Mouse (Mus musculus) E14TG2a.4 (cell line): Measurements from ENCODE around the gene Nprl2.
A peak's percentile ranks its signal among the peaks of the same experiment; 100 is the strongest.

Source experiments
- H3K27me3 ChIP-seq: 2 replicates; pipeline ENCODE4 v1.6.1; 2014; ENCODE audit warnings: low read length, control low read depth; ENCODE audit not compliant: insufficient read depth
- H3K36me3 ChIP-seq: 2 replicates; pipeline ENCODE4 v1.6.1; 2014; ENCODE audit warnings: low read length, control low read depth; ENCODE audit not compliant: insufficient read depth
- H3K4me1 ChIP-seq: replicated peaks from 2 replicates; pipeline ENCODE4 v1.6.1; 2014; ENCODE audit warnings: low read depth, low read length, control low read depth
- H3K4me3 ChIP-seq: replicated peaks from 2 replicates; pipeline ENCODE4 v1.5.1; 2014; ENCODE audit warnings: mild to moderate bottlenecking, low read length
- H3K9me3 ChIP-seq: 2 replicates; pipeline ENCODE4 v1.6.1; 2014; ENCODE audit warnings: low read length, control low read depth
- CTCF ChIP-seq: conservative IDR thresholded peaks from 2 replicates; pipeline ENCODE4 v1.5.1; 2014; ENCODE audit warnings: low read length
- NANOG ChIP-seq: IDR thresholded peaks from 2 replicates; pipeline ENCODE4 v1.6.1; 2014; ENCODE audit warnings: borderline replicate concordance, low read length, mixed read lengths
- POU5F1 ChIP-seq: IDR thresholded peaks from 2 replicates; pipeline ENCODE4 v1.6.1; 2014; ENCODE audit warnings: low read length, borderline replicate concordance

Gene Nprl2

DNA sequence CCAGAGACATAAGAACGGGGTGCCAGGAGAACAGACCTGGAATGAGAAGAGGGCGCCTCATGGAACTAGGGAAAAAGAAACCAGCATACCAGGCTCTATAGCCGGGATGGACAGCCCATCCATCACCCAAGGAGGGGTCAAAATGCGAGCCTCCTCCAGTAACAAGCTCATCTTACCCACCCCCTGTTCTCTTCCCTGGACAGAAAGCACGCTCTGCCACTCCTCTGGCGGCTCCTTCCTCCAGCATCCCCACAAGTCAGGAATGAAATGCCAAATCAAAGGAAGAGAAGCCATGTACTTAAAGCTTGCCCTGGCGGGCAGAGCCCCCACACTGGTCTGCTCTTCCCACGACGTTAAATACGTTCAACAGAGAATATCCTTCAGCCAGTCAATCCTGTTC is 1.0 kb upstream of the Nprl2 start:
- peaks cover 65% of the 10 kb centered on the region for H3K36me3 ChIP-seq
- H3K9me3 ChIP-seq = no peaks in the 10 kb centered on the region
- peaks cover 72% of the 10 kb centered on the region for H3K4me1 ChIP-seq
- TF ChIP-seq NANOG (no peak), POU5F1 (no peak), CTCF (no peak)
- H3K4me3 ChIP-seq = peak overlapping the region; percentile 88
- H3K27me3 ChIP-seq = no peaks in the 10 kb centered on the region

DNA sequence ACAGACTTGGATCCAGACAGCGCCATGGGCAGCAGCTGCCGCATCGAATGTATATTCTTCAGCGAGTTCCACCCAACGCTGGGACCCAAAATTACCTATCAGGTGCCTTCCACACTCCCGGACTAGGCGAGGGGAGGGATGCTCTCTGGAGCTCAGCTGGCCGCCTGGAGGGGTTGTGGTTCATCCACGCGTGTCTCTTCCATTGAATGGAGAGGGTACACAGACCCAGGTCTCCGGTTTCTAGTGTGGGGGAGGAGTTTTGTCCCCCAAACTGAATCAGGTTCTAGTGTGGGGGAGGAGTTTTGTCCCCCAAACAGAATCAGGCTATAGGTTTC is 293 bp downstream of the Nprl2 start:
- peaks cover under 1% of the 10 kb centered on the region; the same call in 1 of the 2 replicates for H3K27me3 ChIP-seq
- H3K4me3 ChIP-seq = peak overlapping the region; percentile 88
- peaks cover 72% of the 10 kb centered on the region for H3K4me1 ChIP-seq
- no peaks in the 10 kb centered on the region for H3K9me3 ChIP-seq
- H3K36me3 ChIP-seq = peaks cover 52% of the 10 kb centered on the region
- TF ChIP-seq CTCF = no peak
- TF ChIP-seq NANOG = no peak
- no peak for TF ChIP-seq POU5F1

DNA sequence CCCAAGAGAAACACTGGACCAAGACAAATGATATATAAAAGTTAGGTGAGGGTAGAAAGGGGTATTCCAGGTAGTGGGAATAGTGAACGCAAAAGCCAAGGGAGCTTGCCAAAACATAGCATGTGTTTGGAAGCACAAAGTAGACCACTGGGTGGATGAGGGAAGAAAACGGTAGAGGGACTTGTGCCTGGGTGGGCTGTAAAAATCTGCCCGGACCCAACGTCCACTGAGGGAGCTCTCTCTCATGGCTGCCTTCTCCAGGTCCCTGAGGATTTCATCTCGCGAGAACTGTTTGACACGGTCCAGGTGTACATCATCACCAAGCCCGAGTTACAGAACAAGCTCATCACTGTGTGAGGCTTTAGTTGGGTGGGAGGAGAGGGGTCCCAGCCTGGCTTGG is 695 bp downstream of the Nprl2 start:
- peaks cover 5% of the 10 kb centered on the region for H3K27me3 ChIP-seq
- peak overlapping the region; percentile 88 for H3K4me3 ChIP-seq
- H3K9me3 ChIP-seq = no peaks in the 10 kb centered on the region
- peaks cover 48% of the 10 kb centered on the region for H3K36me3 ChIP-seq
- no peak for TF ChIP-seq POU5F1
- no peak for TF ChIP-seq NANOG
- no peak for TF ChIP-seq CTCF
- H3K4me1 ChIP-seq = peaks cover 72% of the 10 kb centered on the region

DNA sequence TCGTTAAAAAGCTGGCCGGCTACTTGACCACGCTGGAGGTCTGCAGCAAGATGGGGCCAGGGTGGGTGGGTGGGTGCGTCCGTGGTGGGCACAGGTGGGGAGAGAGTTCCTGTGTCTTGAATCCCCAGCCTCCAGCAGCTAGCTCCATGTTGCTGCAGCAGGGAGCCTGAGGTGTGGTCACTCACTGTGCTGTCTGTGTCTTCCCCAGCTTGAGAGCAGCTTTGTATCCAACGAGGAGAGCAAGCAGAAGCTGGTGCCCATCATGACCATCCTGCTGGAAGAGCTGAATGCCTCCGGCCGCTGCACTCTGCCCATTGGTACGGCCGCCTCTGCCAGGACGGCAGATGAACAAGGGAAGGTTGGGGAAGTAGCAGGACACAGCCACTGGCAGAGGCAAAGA is 1.3 kb downstream of the Nprl2 start:
- peaks cover 70% of the 10 kb centered on the region for H3K4me1 ChIP-seq
- peaks cover 10% of the 10 kb centered on the region for H3K27me3 ChIP-seq
- TF ChIP-seq POU5F1 (no peak), CTCF (no peak), NANOG (no peak)

DNA sequence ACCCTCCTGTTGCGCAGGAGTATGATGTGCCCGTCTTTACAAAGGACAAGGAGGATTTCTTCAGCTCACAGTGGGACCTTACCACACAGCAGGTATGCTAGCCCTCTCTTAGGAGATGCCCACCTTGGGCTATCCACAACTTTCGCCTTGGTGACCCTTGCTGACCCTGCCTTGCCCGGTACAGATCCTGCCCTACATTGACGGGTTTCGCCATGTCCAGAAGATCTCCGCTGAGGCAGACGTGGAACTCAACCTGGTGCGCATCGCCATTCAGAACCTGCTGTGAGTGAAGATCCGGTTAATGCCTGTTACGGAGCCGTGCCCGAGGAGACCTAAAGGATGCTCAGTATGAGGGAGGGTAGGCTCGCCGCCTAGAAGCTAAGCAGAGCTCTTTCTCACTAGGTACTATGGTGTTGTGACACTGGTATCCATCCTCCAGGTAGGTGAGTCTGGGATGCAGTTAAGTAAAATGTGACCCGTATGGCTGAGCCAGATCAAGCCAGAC is 2.2 kb downstream of the Nprl2 start:
- H3K9me3 ChIP-seq = no peaks in the 10 kb centered on the region
- peaks cover 74% of the 10 kb centered on the region for H3K4me1 ChIP-seq
- no peak for TF ChIP-seq POU5F1
- TF ChIP-seq NANOG = no peak
- TF ChIP-seq CTCF = no peak

More for the DNA sequence above, 1.3 kb downstream of the Nprl2 start:
- no peaks in the 10 kb centered on the region for H3K9me3 ChIP-seq
- no peak overlapping the region for H3K4me3 ChIP-seq
- H3K36me3 ChIP-seq = peaks cover 42% of the 10 kb centered on the region

DNA sequence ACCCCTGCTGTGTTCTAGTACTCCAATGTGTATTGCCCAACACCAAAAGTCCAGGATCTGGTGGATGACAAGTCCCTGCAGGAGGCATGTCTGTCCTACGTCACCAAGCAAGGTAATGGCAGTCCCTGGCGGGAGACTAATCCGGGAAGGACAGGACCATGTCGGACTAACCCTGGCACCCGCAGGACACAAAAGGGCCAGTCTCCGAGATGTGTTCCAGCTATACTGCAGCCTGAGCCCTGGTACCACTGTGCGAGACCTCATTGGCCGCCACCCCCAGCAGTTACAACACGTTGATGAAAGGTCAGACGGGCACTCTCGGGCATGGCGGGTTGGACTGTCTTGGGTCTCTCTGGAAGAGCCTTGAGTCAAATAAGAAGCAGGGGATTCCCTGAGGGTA is 2.7 kb downstream of the Nprl2 start:
- Histone ChIP-seq H3K36me3 (peaks cover 28% of the 10 kb centered on the region), H3K27me3 (peaks cover 25% of the 10 kb centered on the region), H3K4me1 (peaks cover 77% of the 10 kb centered on the region), H3K4me3 (no peak overlapping the region), H3K9me3 (no peaks in the 10 kb centered on the region)
- TF ChIP-seq CTCF (no peak), POU5F1 (no peak), NANOG (no peak)

More for the DNA sequence above, 2.2 kb downstream of the Nprl2 start:
- Histone ChIP-seq H3K36me3 (peaks cover 33% of the 10 kb centered on the region), H3K4me3 (no peak overlapping the region), H3K27me3 (peaks cover 20% of the 10 kb centered on the region)

DNA sequence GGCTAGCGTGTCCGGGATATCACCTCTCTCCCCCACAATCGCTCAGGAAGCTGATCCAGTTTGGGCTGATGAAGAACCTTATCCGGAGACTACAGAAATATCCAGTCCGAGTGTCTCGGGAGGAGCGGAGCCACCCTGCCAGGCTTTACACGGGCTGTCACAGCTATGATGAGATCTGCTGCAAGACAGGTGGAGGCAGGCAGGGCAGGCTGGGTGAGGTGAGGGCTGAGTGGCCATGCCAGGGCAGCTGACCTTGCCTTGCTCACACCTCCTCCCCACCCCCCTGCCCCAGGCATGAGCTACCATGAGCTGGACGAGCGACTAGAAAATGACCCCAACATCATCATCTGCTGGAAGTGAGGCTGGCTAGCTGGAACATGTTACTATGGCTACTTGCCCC is 3.2 kb downstream of the Nprl2 start:
- Histone ChIP-seq H3K36me3 (peaks cover 23% of the 10 kb centered on the region), H3K27me3 (peaks cover 29% of the 10 kb centered on the region), H3K4me3 (no peak overlapping the region), H3K4me1 (peaks cover 77% of the 10 kb centered on the region), H3K9me3 (no peaks in the 10 kb centered on the region)
- TF ChIP-seq NANOG = no peak
- no peak for TF ChIP-seq CTCF
- no peak for TF ChIP-seq POU5F1

DNA sequence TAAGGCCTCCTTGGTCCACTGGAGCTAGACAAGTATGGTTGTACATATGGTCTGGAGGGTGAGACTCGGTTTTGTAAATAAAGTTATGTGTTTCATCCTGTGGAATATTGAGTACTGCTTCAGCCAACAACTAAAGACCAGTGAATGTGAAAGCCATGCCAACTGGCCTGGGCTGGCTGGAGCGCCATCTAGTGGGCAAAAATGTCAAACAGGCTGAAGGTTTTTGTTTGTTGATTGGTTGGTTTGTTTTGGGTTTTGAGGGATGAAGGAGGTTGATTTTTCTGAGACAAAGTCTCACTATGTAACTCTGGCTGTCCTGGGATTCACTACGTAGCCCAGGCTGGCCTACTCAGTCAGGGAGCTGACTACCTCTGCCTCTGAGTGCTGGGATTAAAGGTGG is 3.6 kb downstream of the Nprl2 start:
- Histone ChIP-seq H3K4me1 (peaks cover 79% of the 10 kb centered on the region), H3K9me3 (no peaks in the 10 kb centered on the region), H3K27me3 (peaks cover 33% of the 10 kb centered on the region), H3K36me3 (peaks cover 20% of the 10 kb centered on the region), H3K4me3 (no peak overlapping the region)
- TF ChIP-seq POU5F1 = no peak
- TF ChIP-seq CTCF = peak; percentile 92

DNA sequence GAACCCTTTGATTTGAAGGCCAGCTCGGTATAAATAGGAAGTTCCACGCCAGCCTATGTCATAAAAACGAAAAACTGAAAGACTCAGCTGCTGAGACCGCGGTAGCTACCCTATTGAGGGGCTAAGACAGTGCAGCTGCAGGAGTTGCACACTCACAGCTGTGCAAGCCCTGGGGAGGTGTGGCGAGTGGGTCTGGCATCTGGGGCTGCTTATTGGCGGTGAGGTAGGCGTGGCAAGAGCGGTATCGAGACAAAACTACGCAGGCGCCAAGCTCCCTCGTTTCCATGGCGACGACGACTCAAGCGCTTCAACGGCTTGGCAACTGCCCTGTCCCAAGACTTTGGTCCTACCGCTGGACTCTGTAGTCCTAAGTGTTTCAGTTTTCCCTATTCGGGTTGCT is 5.0 kb downstream of the Nprl2 start, which contains the start of gene Zmynd10:
Gene Zmynd10, plus strand, starts transcription at position 273 of the 400 bp plus-strand sequence.
- H3K27me3 ChIP-seq = peaks cover 48% of the 10 kb centered on the region
- no peaks in the 10 kb centered on the region for H3K9me3 ChIP-seq
- H3K4me1 ChIP-seq = peaks cover 81% of the 10 kb centered on the region
- peaks cover 20% of the 10 kb centered on the region for H3K36me3 ChIP-seq
- TF ChIP-seq CTCF (no peak), POU5F1 (no peak), NANOG (no peak)
- H3K4me3 ChIP-seq = peak within 1 kb of the TSS; percentile 67
